Mouse (Mus musculus): Measurements from ENCODE around the gene Srsx.
"Not testable (repeated sequence)": the region's sequence is repeated elsewhere in the genome, so short reads cannot be mapped to it uniquely, and the experiment has no call there.

The Srsx gene

DNA sequence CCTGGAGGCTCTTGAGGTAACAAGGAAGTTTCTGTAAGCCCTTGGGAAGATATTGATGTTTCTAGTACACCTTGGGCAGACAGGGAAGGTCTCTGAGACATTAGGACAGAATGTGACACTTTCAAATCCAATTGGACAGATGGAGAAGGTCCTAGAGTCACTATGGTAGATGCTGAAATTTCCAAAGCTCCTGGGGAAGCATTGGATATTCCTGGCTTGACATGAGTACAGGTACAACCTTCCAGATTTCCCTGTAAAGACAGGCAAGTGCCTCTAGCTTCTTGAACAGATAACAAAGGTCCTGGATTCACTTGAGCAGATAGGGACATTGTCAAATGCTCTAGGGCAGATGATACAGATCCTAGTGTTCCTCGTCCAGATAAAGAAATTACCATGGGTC, at the start of gene Srsx:
Srsx (minus strand) TSS at position 101 of the 400 bp plus-strand sequence.
- DNase-seq (ENCODE audit: low spot score) = not testable (repeated sequence)

DNA sequence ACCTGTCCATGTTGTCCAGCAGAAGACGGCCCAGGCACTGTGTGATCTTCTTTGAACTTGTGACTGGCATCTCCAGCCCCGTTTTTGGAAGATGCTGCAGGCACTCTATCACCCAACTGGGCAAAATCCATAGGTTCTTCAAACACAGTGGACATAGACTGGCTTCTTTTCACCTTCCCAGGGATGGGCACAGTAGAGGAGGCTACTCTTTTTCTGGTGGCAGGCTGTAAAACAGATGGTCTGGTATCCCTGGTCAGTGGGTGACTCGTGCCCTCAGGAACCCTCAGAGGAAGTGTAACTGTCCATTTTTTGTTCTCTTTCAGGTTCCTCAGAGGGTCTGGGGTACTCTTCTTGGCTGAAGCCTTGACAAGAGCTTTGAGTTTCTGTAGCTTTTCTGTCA, 24.5 kb upstream of the Srsx start, which contains the start of gene Gm17577:
Gm17577 (minus strand) TSS at position 101 of the 400 bp plus-strand sequence.
- DNase-seq (ENCODE audit: low spot score) = not testable (repeated sequence)
